Mouse (Mus musculus) limb, embryonic 13.5 days (tissue): ENCODE measurements around the gene Cacng7. TPM values are rescaled to one million over a fixed set of nuclear protein-coding genes. Genes with fewer than 3 reads are reported as not detected.

Experiments
- ATAC-seq: fragments of 200-750 bp; cut with Nextera tagmentation; 2 replicates; pipeline ENCODE4 v1.8.0; 2017; ENCODE audit warnings: low read depth, moderate number of reproducible peaks, moderate TSS enrichment; ENCODE audit not compliant: low FRiP score
- H3K27ac ChIP-seq: fragments of 300-500 bp; sonication (generic); 2 replicates; pipeline ENCODE4 v1.5.1; 2015; ENCODE audit warnings: inconsistent platforms, mild to moderate bottlenecking, moderate library complexity
- H3K27me3 ChIP-seq: fragments of 300-500 bp; sonication (generic); 2 replicates; pipeline ENCODE4 v1.6.1; 2015; ENCODE audit warnings: mild to moderate bottlenecking, inconsistent platforms
- H3K36me3 ChIP-seq: fragments of 300-500 bp; sonication (generic); 2 replicates; pipeline ENCODE4 v1.6.1; 2015; ENCODE audit warnings: inconsistent platforms, mild to moderate bottlenecking, moderate library complexity
- H3K4me1 ChIP-seq: fragments of 300-500 bp; sonication (generic); 2 replicates; pipeline ENCODE4 v1.6.1; 2015; ENCODE audit warnings: inconsistent platforms
- H3K4me2 ChIP-seq: fragments of 300-500 bp; sonication (generic); replicated peaks from 2 replicates; pipeline ENCODE4 v1.6.1; 2015; ENCODE audit warnings: inconsistent platforms, mild to moderate bottlenecking, moderate library complexity
- H3K4me3 ChIP-seq: fragments of 300-500 bp; sonication (generic); 2 replicates; pipeline ENCODE4 v1.5.1; 2015; ENCODE audit warnings: moderate library complexity, mild to moderate bottlenecking, inconsistent platforms
- H3K9ac ChIP-seq: fragments of 300-500 bp; sonication (generic); 2 replicates; pipeline ENCODE4 v1.6.1; 2015; ENCODE audit warnings: mild to moderate bottlenecking, inconsistent platforms
- H3K9me3 ChIP-seq: fragments of 300-500 bp; sonication (generic); 2 replicates; pipeline ENCODE4 v1.6.1; 2016; ENCODE audit warnings: inconsistent platforms
- WGBS: fragments of 180-500 bp; shearing (Covaris S2); methylation state at CpG from one replicate; pipeline ENCODE4 v1.1.7; 2015; 5-methylcytosine and 5-hydroxymethylcytosine counted together
- polyA plus RNA-seq: library from polyadenylated mRNA; unstranded; fragments of >200 nt; fragmentation: Nextera tagmentation; extraction: Ambion mirVana; gene quantifications from 2 replicates; pipeline ENCODE4 v1.2.1, GENCODE M21; 2015

Cacng7 gene
- polyA plus RNA-seq, 1 experiment from 2014 or later = 4.1 TPM

- ATAC-seq = peak; percentile 95
- Histone ChIP-seq H3K36me3 (0 out of 2 replicates have a peak, but pooled peaks cover 5% of the 10 kb centered on the region), H3K4me2 (peak overlapping the region; percentile 80), H3K9me3 (no peaks in the 10 kb centered on the region), H3K27ac (peak overlapping the region; percentile 91), H3K4me1 (peaks cover 21% of the 10 kb centered on the region), H3K9ac (peak overlapping the region; percentile 43; the same call in 1 of the 2 replicates), H3K27me3 (peaks cover 12% of the 10 kb centered on the region), H3K4me3 (peak overlapping the region; percentile 68)
- under 1% methylated on average over 27 of the region's 27 CpGs for WGBS
Observed at GRCm38 (mm10) chr7:3331581-3332223, 1.1 kb upstream of the Cacng7 start.

DNA sequence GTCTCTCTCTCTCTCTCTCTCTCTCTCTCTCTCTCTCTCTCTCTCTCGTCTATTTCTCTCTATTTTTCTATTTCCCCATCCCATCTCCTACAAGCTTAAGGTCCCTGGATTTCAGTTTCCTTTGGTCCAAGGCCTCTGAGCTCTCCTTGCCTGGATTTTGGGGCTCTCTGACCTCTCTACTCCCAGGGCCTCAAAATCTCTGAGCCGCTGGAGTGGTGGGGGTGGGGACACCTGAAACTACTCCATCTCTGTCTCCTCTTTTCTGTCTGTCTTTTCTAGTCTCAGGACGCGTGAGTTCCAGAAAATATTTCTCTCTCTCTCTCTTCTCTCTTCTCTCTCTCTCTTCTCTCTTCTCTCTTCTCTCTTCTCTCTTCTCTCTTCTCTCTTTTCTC, 535 bp upstream of the Cacng7 start:
- peak overlapping the region; percentile 80 for H3K4me2 ChIP-seq
- peak overlapping the region; percentile 82; the same call in 1 of the 2 replicates for H3K9ac ChIP-seq
- peak overlapping the region; percentile 91 for H3K27ac ChIP-seq
- H3K27me3 ChIP-seq = peaks cover 12% of the 10 kb centered on the region
- ATAC-seq = no peak
- H3K9me3 ChIP-seq = no peaks in the 10 kb centered on the region
- H3K4me1 ChIP-seq = peaks cover 21% of the 10 kb centered on the region
- peaks cover 6% of the 10 kb centered on the region; the same call in 1 of the 2 replicates for H3K36me3 ChIP-seq
- WGBS = 2% methylated on average over 4 of the region's 4 CpGs
- peak overlapping the region; percentile 68 for H3K4me3 ChIP-seq

DNA sequence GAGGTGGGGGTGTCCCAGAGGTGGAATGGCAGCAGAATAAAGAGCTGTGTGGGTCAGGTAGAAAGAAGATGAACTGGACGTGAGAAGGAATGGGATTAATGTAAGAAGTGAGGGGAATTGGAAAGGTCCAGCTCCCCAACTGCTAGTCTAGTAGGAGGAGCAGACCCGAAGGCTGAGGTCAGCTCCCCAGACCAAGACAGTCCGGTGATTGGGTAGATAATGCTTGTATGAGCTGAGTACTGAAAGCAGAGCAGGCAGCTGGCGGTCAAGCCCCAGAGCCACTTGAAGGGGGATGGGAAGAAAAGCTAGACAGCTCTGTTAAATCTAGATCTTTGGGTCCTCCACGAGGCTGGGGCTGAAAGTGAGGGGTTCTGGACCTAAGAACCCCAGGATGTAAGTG, 787 bp downstream of the Cacng7 start:
- Histone ChIP-seq H3K27me3 (peaks cover 12% of the 10 kb centered on the region), H3K9me3 (no peaks in the 10 kb centered on the region), H3K4me3 (peak overlapping the region; percentile 68), H3K36me3 (peaks cover 16% of the 10 kb centered on the region), H3K9ac (peak overlapping the region; percentile 82), H3K4me1 (peaks cover 21% of the 10 kb centered on the region), H3K27ac (peak overlapping the region; percentile 91), H3K4me2 (peak overlapping the region; percentile 80)
- WGBS = 9% methylated on average over 5 of the region's 5 CpGs
- ATAC-seq = no peak

GRCm38 (mm10) chr7:3336412-3336811, 3.7 kb downstream of the Cacng7 start:
- 70% methylated on average over 17 of the region's 17 CpGs for WGBS
- H3K4me1 ChIP-seq = peaks cover 9% of the 10 kb centered on the region
- no peaks in the 10 kb centered on the region for H3K27me3 ChIP-seq
- peaks cover 40% of the 10 kb centered on the region for H3K36me3 ChIP-seq
- 0 out of 2 replicates have a peak overlapping the region, but pooled peaks have one; percentile 19 for H3K9ac ChIP-seq
- no peak overlapping the region for H3K4me2 ChIP-seq
- no peak overlapping the region for H3K27ac ChIP-seq
- H3K4me3 ChIP-seq = no peak overlapping the region
- no peaks in the 10 kb centered on the region for H3K9me3 ChIP-seq
- ATAC-seq = no peak

DNA sequence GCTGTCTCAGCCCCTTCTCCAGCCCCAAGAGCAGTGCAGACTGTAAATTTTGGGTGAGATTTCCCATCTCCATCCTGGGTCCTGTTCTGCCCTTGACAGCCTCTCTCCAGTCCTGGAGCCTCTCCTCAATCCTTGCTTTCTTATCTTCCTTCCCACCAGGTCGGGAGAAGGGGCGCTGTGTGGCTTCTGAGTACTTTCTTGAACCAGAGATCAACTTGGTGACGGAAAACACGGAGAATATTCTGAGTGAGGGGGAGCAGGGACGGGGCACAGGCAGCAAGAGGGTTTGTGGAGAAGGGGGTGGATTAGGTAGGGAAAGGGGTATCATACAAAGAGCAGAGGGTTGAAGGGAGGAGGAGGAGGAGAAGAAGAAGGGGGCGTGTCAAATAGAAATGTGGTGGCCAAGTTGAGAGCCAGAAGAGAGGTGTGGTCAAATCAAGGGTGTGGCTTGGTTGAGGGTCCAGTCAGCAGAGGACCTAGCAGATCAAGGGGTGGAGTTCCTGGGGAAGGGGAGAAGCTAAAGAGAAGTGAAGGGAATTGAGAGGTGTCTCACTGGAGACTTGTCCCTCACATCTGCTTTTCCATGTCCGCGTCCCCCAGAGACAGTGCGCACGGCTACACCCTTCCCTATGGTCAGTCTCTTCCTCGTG, 5.7 kb downstream of the Cacng7 start:
- no peak for ATAC-seq
- Histone ChIP-seq H3K9me3 (no peaks in the 10 kb centered on the region), H3K9ac (no peak overlapping the region), H3K4me3 (no peak overlapping the region), H3K36me3 (peaks cover 58% of the 10 kb centered on the region), H3K4me1 (peaks cover 8% of the 10 kb centered on the region), H3K27ac (no peak overlapping the region), H3K27me3 (no peaks in the 10 kb centered on the region), H3K4me2 (no peak overlapping the region)
- WGBS = 82% methylated on average over 11 of the region's 11 CpGs

- no peak overlapping the region for H3K27ac ChIP-seq
- 92% methylated on average over 11 of the region's 11 CpGs for WGBS
- peaks cover 64% of the 10 kb centered on the region for H3K36me3 ChIP-seq
- ATAC-seq = no peak
- H3K4me2 ChIP-seq = no peak overlapping the region
- H3K4me1 ChIP-seq = peaks cover 2% of the 10 kb centered on the region
- H3K4me3 ChIP-seq = no peak overlapping the region
- no peak overlapping the region for H3K9ac ChIP-seq
- no peaks in the 10 kb centered on the region for H3K27me3 ChIP-seq
- H3K9me3 ChIP-seq = no peaks in the 10 kb centered on the region
Observed at GRCm38 (mm10) chr7:3339010-3339409, 6.3 kb downstream of the Cacng7 start.

DNA sequence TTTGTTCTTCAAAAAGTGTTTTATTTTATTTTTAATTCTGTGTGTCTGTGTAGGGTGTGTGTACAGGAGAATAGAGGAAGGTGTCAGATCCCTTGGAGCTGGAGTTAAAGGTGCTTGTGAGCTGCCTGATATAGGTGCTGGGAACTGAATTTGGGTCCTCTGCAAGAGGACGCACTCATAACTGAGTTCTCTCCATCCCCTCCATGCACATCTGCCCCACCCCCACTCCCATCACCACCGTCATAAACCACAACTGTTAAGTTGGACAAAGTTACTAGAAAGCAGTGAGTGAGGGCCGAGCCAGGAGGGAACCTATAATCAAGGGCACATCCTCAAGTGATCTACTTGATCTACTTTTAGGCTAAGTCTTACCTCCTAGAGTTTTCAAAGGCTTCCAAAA, 11.1 kb downstream of the Cacng7 start:
- no peak for ATAC-seq
- H3K9me3 ChIP-seq = no peaks in the 10 kb centered on the region
- H3K9ac ChIP-seq = no peak overlapping the region
- H3K4me2 ChIP-seq = no peak overlapping the region
- no peak overlapping the region for H3K27ac ChIP-seq
- no peaks in the 10 kb centered on the region for H3K27me3 ChIP-seq
- H3K4me3 ChIP-seq = no peak overlapping the region
- no peaks in the 10 kb centered on the region for H3K4me1 ChIP-seq
- peaks cover 84% of the 10 kb centered on the region for H3K36me3 ChIP-seq
- 80% methylated on average over 3 of the region's 3 CpGs for WGBS

GRCm38 (mm10) chr7:3345301-3345700, 12.5 kb downstream of the Cacng7 start:
- 85% methylated on average over 3 of the region's 3 CpGs for WGBS
- no peak overlapping the region for H3K9ac ChIP-seq

GRCm38 (mm10) chr7:3347366-3348287, 14.9 kb downstream of the Cacng7 start:
- no peaks in the 10 kb centered on the region for H3K27me3 ChIP-seq
- no peak overlapping the region for H3K27ac ChIP-seq
- no peak for ATAC-seq
- no peak overlapping the region for H3K9ac ChIP-seq
- peaks cover 87% of the 10 kb centered on the region for H3K36me3 ChIP-seq
- no peak overlapping the region for H3K4me2 ChIP-seq
- 64% methylated on average over 20 of the region's 20 CpGs for WGBS
- no peaks in the 10 kb centered on the region for H3K4me1 ChIP-seq
- no peaks in the 10 kb centered on the region for H3K9me3 ChIP-seq
- H3K4me3 ChIP-seq = no peak overlapping the region

More at GRCm38 (mm10) chr7:3345301-3345700, 12.5 kb downstream of the Cacng7 start:
- Histone ChIP-seq H3K4me1 (no peaks in the 10 kb centered on the region), H3K27ac (no peak overlapping the region), H3K9me3 (no peaks in the 10 kb centered on the region), H3K4me3 (no peak overlapping the region), H3K4me2 (no peak overlapping the region), H3K27me3 (no peaks in the 10 kb centered on the region), H3K36me3 (peaks cover 88% of the 10 kb centered on the region)
- ATAC-seq = no peak

DNA sequence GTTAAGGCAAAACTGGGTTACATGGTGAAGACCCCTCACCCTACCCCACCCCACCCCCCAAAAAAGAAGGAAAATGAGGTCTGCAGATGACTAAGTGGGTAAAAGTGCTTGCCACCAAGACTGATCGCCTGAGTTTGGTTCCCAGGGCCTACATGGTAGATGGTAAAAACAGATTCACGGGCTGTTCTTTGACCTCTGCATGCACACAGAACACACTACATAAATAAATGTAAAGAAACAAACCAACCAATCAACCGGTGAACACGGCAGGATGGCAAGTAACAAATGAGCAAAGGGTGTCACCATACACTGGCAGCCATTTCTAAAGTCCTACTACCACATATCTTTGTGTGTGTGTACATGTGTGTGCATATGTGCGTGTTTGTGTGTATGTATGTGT, 15.6 kb downstream of the Cacng7 start:
- H3K4me1 ChIP-seq = no peaks in the 10 kb centered on the region
- ATAC-seq = no peak
- whole genome bisulfite sequencing = 77% methylated on average over 5 of the region's 5 CpGs
- no peak overlapping the region for H3K9ac ChIP-seq
- H3K4me3 ChIP-seq = no peak overlapping the region
- no peaks in the 10 kb centered on the region for H3K9me3 ChIP-seq
- H3K36me3 ChIP-seq = peaks cover 87% of the 10 kb centered on the region
- no peak overlapping the region for H3K27ac ChIP-seq
- no peak overlapping the region for H3K4me2 ChIP-seq
- H3K27me3 ChIP-seq = no peaks in the 10 kb centered on the region

DNA sequence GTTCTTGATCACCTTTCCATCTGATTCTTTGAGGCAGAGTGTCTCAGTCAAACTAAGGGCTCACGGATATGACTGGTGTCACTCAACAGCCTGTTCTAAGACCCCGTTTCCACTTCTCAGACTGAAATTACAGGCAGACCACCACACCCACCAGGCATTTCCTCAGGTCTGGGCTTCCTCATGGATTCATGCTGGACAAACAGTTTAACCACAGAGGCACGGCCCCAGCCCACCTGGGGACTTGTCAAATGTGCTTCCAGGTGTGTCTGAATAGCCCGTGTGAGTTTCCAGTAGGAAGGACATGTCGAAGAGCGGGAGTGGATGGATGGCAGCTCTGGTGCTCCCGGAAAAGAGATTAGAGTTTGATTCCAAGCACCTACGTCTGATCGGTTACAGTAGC, 17.0 kb downstream of the Cacng7 start:
- no peak for ATAC-seq
- 90% methylated on average over 9 of the region's 9 CpGs for WGBS
- peaks cover 79% of the 10 kb centered on the region for H3K36me3 ChIP-seq
- no peak overlapping the region for H3K27ac ChIP-seq
- no peaks in the 10 kb centered on the region for H3K9me3 ChIP-seq
- H3K4me3 ChIP-seq = no peak overlapping the region
- no peak overlapping the region for H3K4me2 ChIP-seq
- no peaks in the 10 kb centered on the region for H3K4me1 ChIP-seq
- no peaks in the 10 kb centered on the region for H3K27me3 ChIP-seq
- H3K9ac ChIP-seq = no peak overlapping the region

DNA sequence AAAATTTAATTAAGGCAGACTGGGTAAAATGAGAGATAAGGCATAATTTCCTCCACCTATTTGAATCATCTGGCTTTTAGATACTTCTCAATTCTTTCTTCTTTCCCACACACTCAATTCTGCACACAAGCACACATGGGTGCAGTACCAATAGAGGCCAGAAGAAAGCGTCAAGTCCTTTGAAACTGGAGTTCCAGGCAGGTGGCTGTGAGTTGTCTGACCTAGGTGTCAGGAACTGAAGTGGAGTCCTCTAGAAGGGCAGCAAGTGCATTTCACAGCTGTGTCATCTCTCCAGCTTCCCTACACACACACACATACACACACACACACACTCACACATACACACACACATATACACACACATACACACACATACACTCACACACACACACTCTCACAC, 18.8 kb downstream of the Cacng7 start:
- Histone ChIP-seq H3K4me2 (no peak overlapping the region), H3K4me3 (no peak overlapping the region), H3K27me3 (no peaks in the 10 kb centered on the region), H3K9ac (no peak overlapping the region), H3K36me3 (peaks cover 76% of the 10 kb centered on the region), H3K27ac (no peak overlapping the region), H3K4me1 (no peaks in the 10 kb centered on the region), H3K9me3 (no peaks in the 10 kb centered on the region)
- 90% methylated on average over 1 of the region's 1 CpGs for WGBS
- no peak for ATAC-seq
